Mouse (Mus musculus) erythroblast, embryonic 14.5 days (primary cell): ENCODE measurements around the gene Bckdk. TPM values are rescaled to one million over a fixed set of nuclear protein-coding genes. Genes with fewer than 3 reads are reported as not detected.

ENCODE experiments used
- H3K27me3 ChIP-seq: 2 replicates; pipeline ENCODE4 v1.6.1; 2012; ENCODE audit warnings: inconsistent platforms; ENCODE audit not compliant: control insufficient read depth
- H3K36me3 ChIP-seq: 2 replicates; pipeline ENCODE4 v1.6.1; 2012; ENCODE audit warnings: mild to moderate bottlenecking, inconsistent platforms; ENCODE audit not compliant: control insufficient read depth
- H3K4me1 ChIP-seq: 2 replicates; pipeline ENCODE4 v1.6.1; 2012; ENCODE audit warnings: inconsistent platforms; ENCODE audit not compliant: control insufficient read depth
- H3K4me3 ChIP-seq: replicated peaks from 2 replicates; pipeline ENCODE3; 2012; ENCODE audit warnings: moderate library complexity, mild to moderate bottlenecking, inconsistent platforms
- H3K9me3 ChIP-seq: 2 replicates; pipeline ENCODE4 v1.6.1; 2012; ENCODE audit warnings: low read length, inconsistent platforms, mixed read lengths; ENCODE audit not compliant: control insufficient read depth
- GATA1 ChIP-seq: IDR thresholded peaks from 2 replicates; pipeline ENCODE4 v1.6.1; 2012; ENCODE audit warnings: low read length, inconsistent platforms, mixed read lengths
- TAL1 ChIP-seq: IDR thresholded peaks from 3 replicates; pipeline ENCODE4 v1.6.1; 2012; ENCODE audit warnings: low read length, inconsistent platforms, mixed read lengths
- polyA plus RNA-seq: library from polyadenylated mRNA; stranded (reverse); fragments of >175 nt; gene quantifications from 2 replicates; pipeline ENCODE4 v1.2.3, GENCODE M21; 2012

Gene Bckdk
- 13.1 and 18.3 TPM in 2 replicates for polyA plus RNA-seq

- Histone ChIP-seq H3K27me3 (no peaks in the 10 kb centered on the region), H3K4me1 (peaks cover 56% of the 10 kb centered on the region), H3K36me3 (peaks cover 46% of the 10 kb centered on the region), H3K4me3 (peak within 1 kb of the TSS; percentile 77), H3K9me3 (no peaks in the 10 kb centered on the region)
- no peak for TF ChIP-seq TAL1
- TF ChIP-seq GATA1: no peak
These were observed at the start of gene Bckdk for GRCm38 (mm10) chr7:127903971-127904796. Gene Bckdk (plus strand): TSS chr7:127904082.

GRCm38 (mm10) chr7:127858258-127858657 lies 45.6 kb upstream of the Bckdk start:
- no peaks in the 10 kb centered on the region for H3K27me3 ChIP-seq
- no peak overlapping the region for H3K4me3 ChIP-seq
- TF ChIP-seq TAL1 (no peak), GATA1 (no peak)
- no peaks in the 10 kb centered on the region for H3K9me3 ChIP-seq
- no peaks in the 10 kb centered on the region for H3K36me3 ChIP-seq
- peaks cover 7% of the 10 kb centered on the region for H3K4me1 ChIP-seq

DNA sequence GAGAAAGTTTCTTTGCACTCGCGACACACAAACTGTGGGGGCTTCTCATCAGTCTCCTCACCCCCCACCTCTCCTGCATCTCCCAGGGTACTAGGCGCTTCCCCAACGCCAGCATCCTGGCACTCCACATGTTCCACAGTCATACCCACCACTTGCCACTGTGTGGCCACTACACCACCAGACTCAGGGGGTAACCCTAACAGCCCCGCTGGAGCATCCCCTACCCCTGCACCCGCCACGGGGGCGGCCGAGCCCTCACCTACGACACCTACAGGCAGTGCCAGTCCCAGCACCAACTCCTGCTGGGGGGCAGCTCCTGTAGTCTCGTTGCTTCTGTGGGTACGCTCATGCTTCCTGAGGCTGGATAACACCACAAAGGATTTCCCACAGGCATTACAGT lies 37.4 kb upstream of the Bckdk start:
- H3K36me3 ChIP-seq: peaks cover 53% of the 10 kb centered on the region
- H3K27me3 ChIP-seq: no peaks in the 10 kb centered on the region
- H3K9me3 ChIP-seq: peaks cover 11% of the 10 kb centered on the region
- H3K4me3 ChIP-seq: no peak overlapping the region
- TF ChIP-seq TAL1: no peak
- TF ChIP-seq GATA1: no peak
- peaks cover 16% of the 10 kb centered on the region for H3K4me1 ChIP-seq

- H3K36me3 ChIP-seq: peaks cover 62% of the 10 kb centered on the region
- H3K27me3 ChIP-seq: no peaks in the 10 kb centered on the region
- no peak overlapping the region for H3K4me3 ChIP-seq
- H3K9me3 ChIP-seq: peaks cover 11% of the 10 kb centered on the region
- H3K4me1 ChIP-seq: peaks cover 25% of the 10 kb centered on the region
- TF ChIP-seq GATA1 (no peak), TAL1 (no peak)
These were observed 36.2 kb upstream of the Bckdk start for GRCm38 (mm10) chr7:127867641-127868040.

GRCm38 (mm10) chr7:127869149-127869810 lies 34.6 kb upstream of the Bckdk start:
- H3K36me3 ChIP-seq: peaks cover 77% of the 10 kb centered on the region

DNA sequence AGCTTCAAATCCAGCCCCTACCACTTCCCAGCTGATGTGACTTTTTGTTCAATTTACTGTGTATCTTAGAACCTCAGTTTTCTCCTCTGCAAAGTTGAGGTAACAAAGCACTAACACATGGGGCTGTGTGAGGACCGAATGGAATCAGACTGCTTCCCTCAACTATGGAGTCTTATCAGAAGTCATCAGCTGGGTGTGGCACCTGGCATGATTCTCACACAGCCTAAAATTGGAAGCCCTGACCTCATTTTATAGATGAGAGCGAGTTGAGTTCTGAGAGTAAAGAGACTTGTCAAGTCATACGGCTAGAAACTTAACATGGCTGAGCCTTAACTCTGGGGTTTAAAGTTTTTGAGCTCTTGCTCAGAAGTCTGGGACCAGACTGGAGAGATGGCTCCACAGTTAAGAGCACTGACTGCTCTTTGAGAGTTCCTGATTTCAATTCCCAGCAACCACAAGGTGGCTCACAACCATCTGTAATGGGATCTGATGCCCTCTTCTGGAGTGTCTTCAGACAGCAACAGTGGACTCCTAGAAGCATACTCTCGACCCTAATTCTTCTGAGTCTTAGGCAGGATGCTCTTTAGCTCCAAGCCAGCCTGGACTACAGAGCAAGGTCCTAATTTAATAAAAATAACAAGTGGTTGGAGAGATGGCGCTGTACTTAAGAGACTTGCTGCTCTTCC lies 33.6 kb upstream of the Bckdk start:
- H3K4me3 ChIP-seq: no peak overlapping the region
- peaks cover 11% of the 10 kb centered on the region for H3K9me3 ChIP-seq
- H3K27me3 ChIP-seq: no peaks in the 10 kb centered on the region
- H3K4me1 ChIP-seq: peaks cover 49% of the 10 kb centered on the region
- TF ChIP-seq TAL1 (no peak), GATA1 (no peak)
- peaks cover 73% of the 10 kb centered on the region for H3K36me3 ChIP-seq

More at GRCm38 (mm10) chr7:127869149-127869810, 34.6 kb upstream of the Bckdk start:
- H3K27me3 ChIP-seq: no peaks in the 10 kb centered on the region
- H3K9me3 ChIP-seq: peaks cover 11% of the 10 kb centered on the region
- H3K4me1 ChIP-seq: peaks cover 39% of the 10 kb centered on the region
- TF ChIP-seq GATA1 (no peak), TAL1 (no peak)
- H3K4me3 ChIP-seq: no peak overlapping the region

- H3K4me3 ChIP-seq: peak overlapping the region; percentile 99
- no peak for TF ChIP-seq TAL1
- TF ChIP-seq GATA1: no peak
- H3K27me3 ChIP-seq: peaks cover 3% of the 10 kb centered on the region; the same call in 1 of the 2 replicates
- H3K4me1 ChIP-seq: peaks cover 53% of the 10 kb centered on the region
- peaks cover 59% of the 10 kb centered on the region for H3K36me3 ChIP-seq
- H3K9me3 ChIP-seq: peaks cover 25% of the 10 kb centered on the region
These were observed 28.9 kb upstream of the Bckdk start for GRCm38 (mm10) chr7:127874812-127875626.

DNA sequence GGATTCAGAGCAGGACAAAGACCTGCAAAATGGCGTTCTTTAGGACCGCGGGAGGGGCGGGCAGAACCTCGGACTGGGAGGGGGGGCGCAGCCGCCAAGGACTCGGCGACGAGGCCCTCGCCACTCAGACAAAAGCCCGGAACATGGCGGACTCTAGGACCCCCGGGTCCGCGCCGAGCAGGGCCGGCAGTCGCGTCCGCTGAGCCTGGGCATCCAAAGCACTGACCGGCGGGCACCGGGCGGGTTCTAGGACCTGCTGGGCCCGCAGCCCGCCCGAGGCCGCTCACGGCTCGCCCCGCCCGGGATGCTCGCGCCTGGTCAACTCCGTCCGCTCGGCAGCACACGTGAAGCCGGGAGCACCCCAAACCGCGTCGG lies 28.3 kb upstream of the Bckdk start:
- Histone ChIP-seq H3K9me3 (peaks cover 31% of the 10 kb centered on the region), H3K4me3 (peak overlapping the region; percentile 99), H3K36me3 (peaks cover 63% of the 10 kb centered on the region), H3K4me1 (peaks cover 47% of the 10 kb centered on the region), H3K27me3 (peaks cover 4% of the 10 kb centered on the region; the same call in 1 of the 2 replicates)
- TF ChIP-seq GATA1: no peak
